Mouse (Mus musculus) intestine, postnatal 0 days (tissue): ENCODE data around the gene Ddx31. TPM values are rescaled to one million over a fixed set of nuclear protein-coding genes. Genes with fewer than 3 reads are reported as not detected.

Experiments
- ATAC-seq: fragments of 200-750 bp; cut with Nextera tagmentation; 2 replicates; pipeline ENCODE4 v1.8.0; 2017; ENCODE audit warnings: mild to moderate bottlenecking, moderate TSS enrichment, moderate library complexity
- H3K27ac ChIP-seq: fragments of 300-500 bp; sonication (generic); 2 replicates; pipeline ENCODE4 v1.5.1; 2014; ENCODE audit warnings: mild to moderate bottlenecking, low read depth, low read length, moderate library complexity
- H3K27me3 ChIP-seq: fragments of 300-500 bp; sonication (generic); replicated peaks from 2 replicates; pipeline ENCODE4 v1.6.1; 2014; ENCODE audit warnings: low read length, mixed read lengths; ENCODE audit not compliant: control insufficient read depth, insufficient read depth
- H3K36me3 ChIP-seq: fragments of 300-500 bp; sonication (generic); 2 replicates; pipeline ENCODE4 v1.6.1; 2014; ENCODE audit warnings: mild to moderate bottlenecking, moderate library complexity; ENCODE audit not compliant: control insufficient read depth, insufficient read depth
- H3K4me1 ChIP-seq: fragments of 300-500 bp; sonication (generic); replicated peaks from 2 replicates; pipeline ENCODE4 v1.6.1; 2014; ENCODE audit warnings: antibody characterized with exemption, low read length, mixed read lengths; ENCODE audit not compliant: control insufficient read depth, insufficient read depth
- H3K4me2 ChIP-seq: fragments of 300-500 bp; sonication (generic); replicated peaks from 2 replicates; pipeline ENCODE4 v1.6.1; 2014; ENCODE audit warnings: low read depth, mild to moderate bottlenecking, moderate library complexity
- H3K4me3 ChIP-seq: fragments of 300-500 bp; sonication (generic); 2 replicates; pipeline ENCODE4 v1.5.1; 2014; ENCODE audit warnings: low read depth, low read length
- H3K9ac ChIP-seq: fragments of 300-500 bp; sonication (generic); 2 replicates; pipeline ENCODE4 v1.6.1; 2014; ENCODE audit warnings: mild to moderate bottlenecking, low read depth, low read length
- H3K9me3 ChIP-seq: fragments of 300-500 bp; sonication (generic); 2 replicates; pipeline ENCODE4 v1.6.1; 2016; ENCODE audit warnings: mixed run types; ENCODE audit not compliant: control insufficient read depth
- CTCF ChIP-seq: sonication (generic); IDR thresholded peaks from 2 replicates; pipeline ENCODE4 v1.5.1; 2016; ENCODE audit warnings: low read depth, mild to moderate bottlenecking, control low read depth, antibody characterized with exemption, moderate library complexity
- WGBS: fragments of 180-500 bp; shearing (Covaris S2); extraction: QIAGEN DNeasy Blood & Tissue Kit; methylation state at CpG from one replicate; pipeline ENCODE4 v1.1.7; 2014; 5-methylcytosine and 5-hydroxymethylcytosine counted together
- polyA plus RNA-seq: library from polyadenylated mRNA; unstranded; fragments of >200 nt; fragmentation: Nextera tagmentation; extraction: Ambion mirVana; gene quantifications from 2 replicates; pipeline ENCODE4 v1.2.1, GENCODE M21; 2015

Ddx31 gene
- polyA plus RNA-seq, 1 experiment from 2014 or later, result 3.0 TPM

- Histone ChIP-seq H3K36me3 (peaks cover 31% of the 10 kb centered on the region), H3K4me1 (no peaks in the 10 kb centered on the region), H3K9me3 (no peaks in the 10 kb centered on the region), H3K27ac (no peak overlapping the region), H3K4me3 (no peak overlapping the region), H3K4me2 (no peak overlapping the region), H3K27me3 (no peaks in the 10 kb centered on the region), H3K9ac (no peak overlapping the region)
- WGBS, result 79% methylated on average over 3 of the region's 3 CpGs
- TF ChIP-seq CTCF, result no peak
- no peak for ATAC-seq
Measured at GRCm38 (mm10) chr2:28882047-28882446, 41.8 kb downstream of the Ddx31 start.

GRCm38 (mm10) chr2:28882826-28883485, 42.8 kb downstream of the Ddx31 start:
- WGBS, result 74% methylated on average over 6 of the region's 6 CpGs
- no peak for ATAC-seq
- Histone ChIP-seq H3K4me3 (no peak overlapping the region), H3K9ac (no peak overlapping the region), H3K9me3 (no peaks in the 10 kb centered on the region), H3K4me1 (no peaks in the 10 kb centered on the region), H3K4me2 (no peak overlapping the region), H3K27me3 (no peaks in the 10 kb centered on the region), H3K27ac (no peak overlapping the region), H3K36me3 (peaks cover 23% of the 10 kb centered on the region)
- TF ChIP-seq CTCF, result no peak

- peaks cover 18% of the 10 kb centered on the region for H3K36me3 ChIP-seq
- 52% methylated on average over 4 of the region's 4 CpGs for WGBS
- no peak overlapping the region for H3K9ac ChIP-seq
- H3K27me3 ChIP-seq, result no peaks in the 10 kb centered on the region
- TF ChIP-seq CTCF, result peak; percentile 17; the same call in 1 of the 2 replicates
- no peak for ATAC-seq
- no peaks in the 10 kb centered on the region for H3K4me1 ChIP-seq
- no peak overlapping the region for H3K4me2 ChIP-seq
- H3K27ac ChIP-seq, result no peak overlapping the region
- H3K9me3 ChIP-seq, result no peaks in the 10 kb centered on the region
- no peak overlapping the region for H3K4me3 ChIP-seq
Measured at GRCm38 (mm10) chr2:28884914-28885313, 44.7 kb downstream of the Ddx31 start.

- no peak for TF ChIP-seq CTCF
- peaks cover 36% of the 10 kb centered on the region for H3K36me3 ChIP-seq
- H3K4me2 ChIP-seq, result no peak overlapping the region
- ATAC-seq, result no peak
- no peaks in the 10 kb centered on the region for H3K27me3 ChIP-seq
- H3K9ac ChIP-seq, result no peak overlapping the region
- 24% methylated on average over 1 of the region's 1 CpGs for WGBS
- no peak overlapping the region for H3K27ac ChIP-seq
- H3K4me1 ChIP-seq, result no peaks in the 10 kb centered on the region
- H3K4me3 ChIP-seq, result no peak overlapping the region
- H3K9me3 ChIP-seq, result no peaks in the 10 kb centered on the region
Measured at GRCm38 (mm10) chr2:28892796-28893195, 52.6 kb downstream of the Ddx31 start.

- Histone ChIP-seq H3K4me2 (no peak overlapping the region), H3K9ac (no peak overlapping the region), H3K4me3 (no peak overlapping the region), H3K27me3 (no peaks in the 10 kb centered on the region), H3K36me3 (peaks cover 36% of the 10 kb centered on the region), H3K9me3 (no peaks in the 10 kb centered on the region), H3K4me1 (no peaks in the 10 kb centered on the region), H3K27ac (no peak overlapping the region)
- ATAC-seq, result no peak
- 71% methylated on average over 6 of the region's 6 CpGs for WGBS
- no peak for TF ChIP-seq CTCF
Measured at GRCm38 (mm10) chr2:28893526-28893925, 53.3 kb downstream of the Ddx31 start.

- Histone ChIP-seq H3K4me3 (no peak overlapping the region), H3K4me2 (no peak overlapping the region), H3K27ac (no peak overlapping the region), H3K9ac (no peak overlapping the region), H3K9me3 (no peaks in the 10 kb centered on the region), H3K27me3 (no peaks in the 10 kb centered on the region), H3K4me1 (no peaks in the 10 kb centered on the region), H3K36me3 (peaks cover 50% of the 10 kb centered on the region)
- WGBS, result 76% methylated on average over 7 of the region's 7 CpGs
- ATAC-seq, result no peak
- TF ChIP-seq CTCF, result no peak
Measured at GRCm38 (mm10) chr2:28895876-28896275, 55.7 kb downstream of the Ddx31 start.
